Mouse (Mus musculus) hematopoietic multipotent progenitor cell, adult 10-12 weeks (in vitro differentiated cells): Measurements from ENCODE around the gene Rhbdf1. TPM values are rescaled to one million over a fixed set of nuclear protein-coding genes. Genes with fewer than 3 reads are reported as not detected.

Experiments
- polyA plus RNA-seq: library from polyadenylated mRNA; stranded (reverse); fragments of >175 nt; gene quantifications from 2 replicates; pipeline ENCODE4 v1.2.3, GENCODE M21; 2012; ENCODE audit warnings: low replicate concordance

The Rhbdf1 gene
- 21.9 and 70.6 TPM in 2 replicates for polyA plus RNA-seq

DNA sequence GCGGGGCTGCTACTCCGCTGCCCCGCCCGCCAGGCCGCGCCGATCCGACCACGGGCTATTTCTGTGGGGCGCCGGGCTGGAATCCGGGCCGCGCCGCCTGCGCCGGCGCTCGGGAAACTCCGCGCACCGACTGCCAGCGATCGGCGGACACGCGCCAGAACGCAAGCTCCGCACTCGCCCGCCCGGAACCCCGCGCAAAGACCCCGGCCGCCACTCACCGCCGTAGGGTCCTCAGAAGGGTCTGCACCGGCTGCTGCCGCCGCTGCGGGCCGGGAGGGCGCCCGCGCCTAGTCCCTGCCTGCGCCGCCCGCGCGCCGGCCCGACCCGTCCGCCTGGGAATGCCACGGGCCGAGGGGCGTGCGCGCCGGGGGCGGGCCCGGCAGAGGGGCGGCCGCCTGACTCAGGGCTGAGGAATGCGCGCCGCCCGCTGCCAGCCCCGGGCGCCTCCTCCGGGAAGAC, at the start of gene Rhbdf1:
Gene Rhbdf1 (minus strand): TSS at position 350 of the 459 bp plus-strand sequence.

GRCm38 (mm10) chr11:32267188-32267884, 45.2 kb upstream of the Rhbdf1 start, which contains the start of gene Nprl3:
TSS of gene Nprl3 (minus strand) at chr11:32267707.

GRCm38 (mm10) chr11:32226124-32226871, 4.2 kb upstream of the Rhbdf1 start, which contains the start of gene Mpg:
TSS of gene Mpg (plus strand) at chr11:32226505.

DNA sequence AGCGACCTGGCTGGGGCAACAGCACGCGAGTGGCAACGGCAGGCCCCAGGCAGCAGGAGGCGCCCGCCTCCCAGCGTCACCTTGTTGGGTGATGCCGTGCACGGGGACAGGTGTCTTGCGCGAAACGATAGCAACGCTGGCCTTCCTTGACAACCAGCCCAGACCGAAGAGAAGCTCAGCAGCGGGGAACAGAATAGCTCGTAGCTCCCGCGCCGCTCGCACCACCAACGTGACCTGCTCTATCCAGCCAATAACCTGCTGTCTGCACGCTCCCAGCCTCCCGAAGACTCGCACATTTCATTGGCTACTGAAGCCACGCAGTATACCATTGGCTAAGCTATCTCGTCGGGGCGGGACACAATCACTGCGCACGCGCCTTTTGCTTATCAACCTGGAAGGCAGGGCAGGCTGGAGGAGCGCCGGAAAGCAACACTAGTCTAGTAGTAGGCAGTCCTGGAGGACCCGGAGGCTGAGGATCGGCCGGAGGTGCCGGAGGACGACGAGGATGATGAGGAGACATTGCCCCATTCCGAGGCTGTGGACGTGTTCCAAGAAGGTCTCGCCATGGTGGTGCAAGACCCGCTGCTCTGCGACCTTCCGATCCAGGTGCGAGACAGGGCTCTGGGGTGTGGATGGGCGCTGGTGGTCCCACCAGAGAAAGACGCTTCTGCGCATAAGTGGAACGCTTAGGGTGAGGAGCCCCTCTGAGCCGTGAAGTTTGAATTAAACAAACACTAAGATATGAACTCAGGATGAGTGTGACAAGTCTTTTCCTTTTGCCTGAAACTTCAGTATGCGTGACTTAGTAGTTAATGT, 16.8 kb downstream of the Rhbdf1 start, which contains the start of gene Snrnp25:
Gene Snrnp25 (plus strand): TSS at position 358 of the 816 bp plus-strand sequence.

DNA sequence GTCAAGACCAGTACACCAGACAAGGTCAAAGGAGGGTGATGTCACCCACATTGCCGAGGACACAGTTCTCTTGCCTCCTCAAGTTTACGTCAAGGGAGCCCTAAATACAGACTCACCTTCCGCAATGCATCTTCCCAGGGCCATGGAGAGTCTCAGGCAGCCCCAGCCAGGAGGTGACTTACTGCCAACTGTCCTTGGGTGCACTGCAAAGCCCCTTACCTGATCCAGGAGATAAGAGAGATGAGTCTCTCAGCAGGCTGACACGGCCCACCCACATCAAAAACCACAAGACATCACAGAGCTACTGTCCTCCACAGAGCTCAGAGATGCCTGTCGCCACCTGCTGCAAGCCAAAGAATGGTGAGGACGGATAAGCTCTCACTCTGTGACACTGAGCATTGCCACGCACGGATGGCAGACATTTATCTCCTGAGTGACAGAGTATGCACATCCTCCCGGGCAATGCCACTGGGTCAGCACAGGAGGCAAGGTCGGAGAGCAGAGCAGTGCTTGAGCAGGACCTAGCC, 22.0 kb downstream of the Rhbdf1 start, which contains the start of gene Il9r:
Gene Il9r (minus strand): TSS at position 205 of the 527 bp plus-strand sequence.

Other genes starting within 250 kb of the Rhbdf1 start
- gene Nsg2, start 221.8 kb downstream of the Rhbdf1 start, polyA plus RNA-seq, result 2.4 and 4.3 TPM in 2 replicates
- gene Il9r, start 22.0 kb downstream of the Rhbdf1 start, polyA plus RNA-seq, result 39.5 and 46.9 TPM in 2 replicates
- gene Snrnp25, start 16.9 kb downstream of the Rhbdf1 start, polyA plus RNA-seq, result 33.0 and 40.8 TPM in 2 replicates
- gene Mpg, start 4.2 kb upstream of the Rhbdf1 start, polyA plus RNA-seq, result 13.0 and 16.3 TPM in 2 replicates
- gene Nprl3, start 45.4 kb upstream of the Rhbdf1 start, polyA plus RNA-seq, result 41.3 and 84.5 TPM in 2 replicates
- not detected in 2 replicates for gene Hba-x, start 54.1 kb upstream of the Rhbdf1 start, polyA plus RNA-seq
- 75,416 and 82,734 TPM in 2 replicates for gene Hba-a1, start 61.2 kb upstream of the Rhbdf1 start, polyA plus RNA-seq
- 4.1 TPM in 1 of 2 replicates, not detected in the other for gene Hbq1b, start 64.7 kb upstream of the Rhbdf1 start, polyA plus RNA-seq
- 46,420 and 53,866 TPM in 2 replicates for gene Hba-a2, start 74.2 kb upstream of the Rhbdf1 start, polyA plus RNA-seq
- gene Hbq1a, start 77.8 kb upstream of the Rhbdf1 start, polyA plus RNA-seq, result 0.55 TPM in 1 of 2 replicates, not detected in the other
- 0.85 and 0.94 TPM in 2 replicates for gene Sh3pxd2b, start 125.5 kb upstream of the Rhbdf1 start, polyA plus RNA-seq
- 4.9 and 6.0 TPM in 2 replicates for gene Ubtd2, start 233.1 kb upstream of the Rhbdf1 start, polyA plus RNA-seq